In genomic region chr2:32419359-32419758, GRCm38 (mm10) we compare ENCODE assay signal across 8 mouse cellular contexts. TPM values are rescaled to one million over a fixed set of nuclear protein-coding genes. Genes with fewer than 3 reads are reported as not detected.
DNase-seq lines count a peak whose midpoint lies in the region; ATAC-seq and TF ChIP-seq lines count a peak whose summit lies in the region.

No protein-coding gene starts in this region.

- no peaks in the 10 kb centered on the region for H3K27me3 ChIP-seq in liver, embryonic 11.5 days (replicated peaks; ENCODE audit: control insufficient read depth, insufficient read depth, low read length)
- no peaks in the 10 kb centered on the region for H3K27me3 ChIP-seq in kidney, postnatal 0 days (ENCODE audit: insufficient read depth, low read length)
- no peaks in the 10 kb centered on the region for H3K27me3 ChIP-seq in limb, embryonic 10.5 days (ENCODE audit: low read depth, poor library complexity, severe bottlenecking)

- no peak for ATAC-seq in liver, embryonic 11.5 days (replicated peaks; ENCODE audit: low FRiP score)
- ATAC-seq in kidney, postnatal 0 days (replicated peaks; ENCODE audit: low FRiP score, low read depth) = no peak
- ATAC-seq in granulocyte monocyte progenitor cell, adult 5-6 weeks (replicated peaks; ENCODE audit: poor library complexity, severe bottlenecking) = no peak

- H3K4me1 ChIP-seq in liver, embryonic 11.5 days (replicated peaks; ENCODE audit: control insufficient read depth, insufficient read depth, low read length) = peaks cover 27% of the 10 kb centered on the region
- peaks cover 23% of the 10 kb centered on the region for H3K4me1 ChIP-seq in kidney, postnatal 0 days (replicated peaks; ENCODE audit: insufficient read depth, low read length)
- peaks cover 30% of the 10 kb centered on the region for H3K4me1 ChIP-seq in limb, embryonic 10.5 days

- H3K27ac ChIP-seq in liver, embryonic 11.5 days (ENCODE audit: low read depth, low read length) = no peak overlapping the region
- peak overlapping the region; percentile 97 for H3K27ac ChIP-seq in gastrocnemius, adult 2 months
- peak overlapping the region; percentile 57; the same call in 1 of the 2 replicates for H3K27ac ChIP-seq in kidney, postnatal 0 days
- H3K27ac ChIP-seq in limb, embryonic 10.5 days = no peak overlapping the region

- no peak for TF ChIP-seq CTCF in gastrocnemius, adult 2 months (IDR thresholded peaks at IDR 0.05)
- TF ChIP-seq CTCF in kidney, postnatal 0 days (IDR thresholded peaks at IDR 0.05; ENCODE audit: low read depth) = no peak

- WGBS in liver, embryonic 11.5 days = 90% methylated on average over 3 of the region's 3 CpGs
- 61% methylated on average over 3 of the region's 3 CpGs for WGBS in kidney, postnatal 0 days
- 95% methylated on average over 3 of the region's 3 CpGs for WGBS in limb, embryonic 10.5 days

- no peak overlapping the region for H3K9ac ChIP-seq in liver, embryonic 11.5 days (ENCODE audit: low read depth, low read length)
- H3K9ac ChIP-seq in kidney, postnatal 0 days (ENCODE audit: low read depth, low read length) = 0 out of 2 replicates have a peak overlapping the region, but pooled peaks have one; percentile 5

- no peak overlapping the region for H3K4me3 ChIP-seq in liver, embryonic 11.5 days (ENCODE audit: low read depth, low read length)
- peak overlapping the region; percentile 89 for H3K4me3 ChIP-seq in gastrocnemius, adult 2 months
- H3K4me3 ChIP-seq in kidney, postnatal 0 days (replicated peaks; ENCODE audit: low read depth, low read length) = no peak overlapping the region
- no peak overlapping the region for H3K4me3 ChIP-seq in limb, embryonic 10.5 days

- peaks cover 31% of the 10 kb centered on the region for H3K36me3 ChIP-seq in liver, embryonic 11.5 days (ENCODE audit: control insufficient read depth, insufficient read depth, low read length)
- H3K36me3 ChIP-seq in kidney, postnatal 0 days (ENCODE audit: insufficient read depth, low read length) = peaks cover 56% of the 10 kb centered on the region
- peaks cover 74% of the 10 kb centered on the region for H3K36me3 ChIP-seq in limb, embryonic 10.5 days

- no peaks in the 10 kb centered on the region for H3K9me3 ChIP-seq in liver, embryonic 11.5 days (ENCODE audit: control insufficient read depth, low read length)
- no peaks in the 10 kb centered on the region for H3K9me3 ChIP-seq in kidney, postnatal 0 days (replicated peaks; ENCODE audit: low read length)
- no peaks in the 10 kb centered on the region for H3K9me3 ChIP-seq in limb, embryonic 10.5 days (replicated peaks)

- DNase-seq in liver = peak; percentile 38
- DNase-seq in liver, embryonic 11.5 days (ENCODE audit: low spot score) = no peak
- DNase-seq in gastrocnemius, adult 2 months = peak; percentile 95
- no peak for DNase-seq in kidney, postnatal 0 days (ENCODE audit: low spot score)
- DNase-seq in skeletal muscle tissue, adult 2 months (ENCODE audit: low read depth, low spot score) = peak; percentile 98
- DNase-seq in limb, embryonic 10.5 days (ENCODE audit: low spot score) = no peak
- no peak for DNase-seq in embryo, embryonic 10.5 days (ENCODE audit: low spot score)

- intact Hi-C loops in gastrocnemius, adult 2 months (cut with DNase I) = no loop called here

- no peak overlapping the region for H3K4me2 ChIP-seq in liver, embryonic 11.5 days
- H3K4me2 ChIP-seq in kidney, postnatal 0 days (ENCODE audit: low read length) = no peak overlapping the region

RNA-seq across cellular contexts. Expression of gene Ptges2, which starts 23.7 kb away (rescaled TPM):
- 23.0 and 23.6 TPM in 2 replicates for polyA plus RNA-seq in liver, embryonic 11.5 days (2014; fragmentation: Nextera tagmentation; extraction: Ambion mirVana)
- 10 to 100 TPM; 34.7 to 51.1 TPM for total RNA-seq in gastrocnemius, adult 2 months (2021)
- 44.1 and 44.8 TPM in 2 replicates for polyA plus RNA-seq in kidney, postnatal 0 days (2015; fragmentation: Nextera tagmentation; extraction: Ambion mirVana)
- 32.7 and 37.0 TPM in 2 replicates for polyA plus RNA-seq in limb, embryonic 10.5 days (2016; fragmentation: Nextera tagmentation; extraction: Ambion mirVana)
- 17.8 and 32.2 TPM in 2 replicates for total RNA-seq in granulocyte monocyte progenitor cell, adult 5-6 weeks (2014; fragmentation: Nextera tagmentation)
- 15.2 and 23.4 TPM in 2 replicates for total RNA-seq in granulocyte monocyte progenitor cell, adult 5-6 weeks (2017)

RNA-seq across cellular contexts. Expression of gene Naif1, which starts 30.9 kb away (rescaled TPM):
- polyA plus RNA-seq in liver, embryonic 11.5 days (2014; fragmentation: Nextera tagmentation; extraction: Ambion mirVana) = 4.5 and 5.4 TPM in 2 replicates
- 1 to 10 TPM; 2.2 to 2.3 TPM for total RNA-seq in gastrocnemius, adult 2 months (2021)
- polyA plus RNA-seq in kidney, postnatal 0 days (2015; fragmentation: Nextera tagmentation; extraction: Ambion mirVana) = 4.7 TPM in 2 replicates
- polyA plus RNA-seq in limb, embryonic 10.5 days (2016; fragmentation: Nextera tagmentation; extraction: Ambion mirVana) = 5.9 and 7.3 TPM in 2 replicates
- total RNA-seq in granulocyte monocyte progenitor cell, adult 5-6 weeks (2014; fragmentation: Nextera tagmentation) = 3.7 and 4.6 TPM in 2 replicates
- 3.0 and 4.8 TPM in 2 replicates for total RNA-seq in granulocyte monocyte progenitor cell, adult 5-6 weeks (2017)

RNA-seq across cellular contexts. Expression of gene Lcn2, which starts 31.3 kb away (rescaled TPM):
- polyA plus RNA-seq in liver, embryonic 11.5 days (2014; fragmentation: Nextera tagmentation; extraction: Ambion mirVana) = 8.0 and 9.9 TPM in 2 replicates
- total RNA-seq in gastrocnemius, adult 2 months (2021) = 1 to 10 TPM; 2.6 to 3.4 TPM
- 43.5 and 50.3 TPM in 2 replicates for polyA plus RNA-seq in kidney, postnatal 0 days (2015; fragmentation: Nextera tagmentation; extraction: Ambion mirVana)
- not detected in 2 replicates for polyA plus RNA-seq in limb, embryonic 10.5 days (2016; fragmentation: Nextera tagmentation; extraction: Ambion mirVana)
- 24.8 and 50.9 TPM in 2 replicates for total RNA-seq in granulocyte monocyte progenitor cell, adult 5-6 weeks (2014; fragmentation: Nextera tagmentation)
- 51.1 and 62.2 TPM in 2 replicates for total RNA-seq in granulocyte monocyte progenitor cell, adult 5-6 weeks (2017)

RNA-seq across cellular contexts. Expression of gene Slc25a25, which starts 31.9 kb away (rescaled TPM):
- polyA plus RNA-seq in liver, embryonic 11.5 days (2014; fragmentation: Nextera tagmentation; extraction: Ambion mirVana) = 10.4 and 12.7 TPM in 2 replicates
- total RNA-seq in gastrocnemius, adult 2 months (2021) = 100 to 1,000 TPM in 1 of 2 experiments, 10 to 100 TPM in 1; 45.3 to 211 TPM
- polyA plus RNA-seq in kidney, postnatal 0 days (2015; fragmentation: Nextera tagmentation; extraction: Ambion mirVana) = 15.0 and 16.9 TPM in 2 replicates
- polyA plus RNA-seq in limb, embryonic 10.5 days (2016; fragmentation: Nextera tagmentation; extraction: Ambion mirVana) = 30.8 and 33.0 TPM in 2 replicates
- total RNA-seq in granulocyte monocyte progenitor cell, adult 5-6 weeks (2014; fragmentation: Nextera tagmentation) = 7.1 and 19.9 TPM in 2 replicates
- total RNA-seq in granulocyte monocyte progenitor cell, adult 5-6 weeks (2017) = 8.1 and 14.6 TPM in 2 replicates

RNA-seq across cellular contexts. Expression of gene 1110008P14Rik, which starts 37.6 kb away (rescaled TPM):
- polyA plus RNA-seq in liver, embryonic 11.5 days (2014; fragmentation: Nextera tagmentation; extraction: Ambion mirVana) = 36.2 and 39.7 TPM in 2 replicates
- total RNA-seq in gastrocnemius, adult 2 months (2021) = 10 to 100 TPM; 34.3 to 43.2 TPM
- polyA plus RNA-seq in kidney, postnatal 0 days (2015; fragmentation: Nextera tagmentation; extraction: Ambion mirVana) = 87.0 and 96.8 TPM in 2 replicates
- 36.3 and 37.0 TPM in 2 replicates for polyA plus RNA-seq in limb, embryonic 10.5 days (2016; fragmentation: Nextera tagmentation; extraction: Ambion mirVana)
- total RNA-seq in granulocyte monocyte progenitor cell, adult 5-6 weeks (2014; fragmentation: Nextera tagmentation) = 11.7 and 20.7 TPM in 2 replicates
- 5.5 and 11.2 TPM in 2 replicates for total RNA-seq in granulocyte monocyte progenitor cell, adult 5-6 weeks (2017)

Comparison
In these comparisons a context has a peak if more than half of its experiments do, and no peak if none do; other contexts are left out.
1. DNase-seq: peak in liver (single experiment), gastrocnemius, adult 2 months (single experiment) and skeletal muscle tissue, adult 2 months (single experiment); none in liver, embryonic 11.5 days (single experiment), kidney, postnatal 0 days (single experiment), limb, embryonic 10.5 days (single experiment) and embryo, embryonic 10.5 days (single experiment).
2. H3K27ac ChIP-seq: peak in gastrocnemius, adult 2 months (single experiment) and kidney, postnatal 0 days (single experiment); none in liver, embryonic 11.5 days (single experiment) and limb, embryonic 10.5 days (single experiment).